Mouse (Mus musculus) adipocyte (in vitro differentiated cells): ENCODE data around the gene Dnajb4.

ENCODE experiments used
- DNase-seq: peaks from one replicate; pipeline ENCODE4 v3.0.0-alpha.2; 2016; ENCODE audit warnings: low spot score

Dnajb4 gene

GRCm38 (mm10) chr3:152171862-152172261, 38.2 kb downstream of the Dnajb4 start:
- DNase-seq: no peak

GRCm38 (mm10) chr3:152171236-152171635, 38.9 kb downstream of the Dnajb4 start:
- DNase-seq: no peak

GRCm38 (mm10) chr3:152170407-152170806, 39.7 kb downstream of the Dnajb4 start:
- DNase-seq: no peak

GRCm38 (mm10) chr3:152168007-152168406, 42.1 kb downstream of the Dnajb4 start:
- no peak for DNase-seq

- no peak for DNase-seq
These were observed 43.2 kb downstream of the Dnajb4 start for GRCm38 (mm10) chr3:152166699-152167451.

GRCm38 (mm10) chr3:152166099-152166423, 44.0 kb downstream of the Dnajb4 start, which contains the start of gene Gipc2:
Gene Gipc2 (minus strand): TSS chr3:152166230.
- no peak for DNase-seq

- DNase-seq: no peak
These were observed 44.6 kb downstream of the Dnajb4 start for GRCm38 (mm10) chr3:152165351-152166098.

GRCm38 (mm10) chr3:152165014-152165350, 45.1 kb downstream of the Dnajb4 start:
- no peak for DNase-seq

GRCm38 (mm10) chr3:152163320-152163719, 46.8 kb downstream of the Dnajb4 start:
- no peak for DNase-seq

GRCm38 (mm10) chr3:152160607-152161006, 49.5 kb downstream of the Dnajb4 start:
- DNase-seq: no peak

- DNase-seq: no peak
These were observed 50.8 kb downstream of the Dnajb4 start for GRCm38 (mm10) chr3:152159321-152159720.

GRCm38 (mm10) chr3:152158344-152159291, 51.5 kb downstream of the Dnajb4 start:
- DNase-seq: no peak

- DNase-seq: no peak
These were observed 53.1 kb downstream of the Dnajb4 start for GRCm38 (mm10) chr3:152156816-152157496.

- no peak for DNase-seq
These were observed 54.7 kb downstream of the Dnajb4 start for GRCm38 (mm10) chr3:152155296-152155948.

GRCm38 (mm10) chr3:152154095-152154494, 56.0 kb downstream of the Dnajb4 start:
- DNase-seq: no peak

- no peak for DNase-seq
These were observed 57.0 kb downstream of the Dnajb4 start for GRCm38 (mm10) chr3:152153152-152153551.

GRCm38 (mm10) chr3:152152483-152152804, 57.7 kb downstream of the Dnajb4 start:
- no peak for DNase-seq

GRCm38 (mm10) chr3:152151725-152152482, 58.2 kb downstream of the Dnajb4 start:
- DNase-seq: no peak

- no peak for DNase-seq
These were observed 60.2 kb downstream of the Dnajb4 start for GRCm38 (mm10) chr3:152149863-152150262.

GRCm38 (mm10) chr3:152149449-152149848, 60.7 kb downstream of the Dnajb4 start:
- DNase-seq: no peak
